Mouse (Mus musculus) gastrocnemius, postnatal 4 days (tissue): ENCODE data around the gene Ezh1. TPM values are rescaled to one million over a fixed set of nuclear protein-coding genes. Genes with fewer than 3 reads are reported as not detected.

Experiments
- DNase-seq, 2 experiments: peaks; one replicate each; pipeline ENCODE4 v3.0.0; 2021 to 2022; ENCODE audit warnings: low spot score in 2 of 2, mixed read lengths in 2 of 2
- total RNA-seq, 2 experiments: library from RNA; stranded (reverse); gene quantifications; 2 replicates each; pipeline ENCODE4 v1.2.3; 2021

Gene Ezh1
- total RNA-seq, 2 experiments from 2014 or later: 19.3 to 24.6 TPM

GRCm38 (mm10) chr11:101216936-101217335, 9.3 kb downstream of the Ezh1 start:
- DNase-seq: no peak

- DNase-seq: no peak
Measured at GRCm38 (mm10) chr11:101211970-101212369, 14.3 kb downstream of the Ezh1 start.

GRCm38 (mm10) chr11:101200986-101201385, 25.3 kb downstream of the Ezh1 start:
- DNase-seq: no peak

- DNase-seq: no peak
Measured at GRCm38 (mm10) chr11:101199555-101199954, 26.7 kb downstream of the Ezh1 start.

- DNase-seq: no peak
Measured at GRCm38 (mm10) chr11:101196175-101196574, 30.1 kb downstream of the Ezh1 start.

DNA sequence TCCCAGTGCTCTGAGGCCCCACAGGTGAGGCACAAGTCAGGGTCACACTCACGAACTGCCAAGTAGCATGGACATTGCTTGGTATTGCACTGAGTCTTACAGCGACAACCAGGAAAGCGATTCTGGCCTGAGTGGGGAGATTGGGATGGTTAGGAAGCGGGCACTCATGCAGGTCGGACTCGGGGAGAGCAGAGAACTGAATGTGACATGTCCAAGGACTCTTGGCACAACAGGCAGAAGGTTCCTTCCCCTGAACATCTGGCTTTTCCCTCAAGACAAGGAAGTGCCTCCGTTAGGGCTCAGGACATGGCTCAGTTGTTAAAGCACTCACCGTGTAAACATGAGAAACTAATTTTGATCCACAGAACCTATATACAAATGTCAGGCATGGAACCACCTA, 30.7 kb downstream of the Ezh1 start:
- no peak for DNase-seq

DNA sequence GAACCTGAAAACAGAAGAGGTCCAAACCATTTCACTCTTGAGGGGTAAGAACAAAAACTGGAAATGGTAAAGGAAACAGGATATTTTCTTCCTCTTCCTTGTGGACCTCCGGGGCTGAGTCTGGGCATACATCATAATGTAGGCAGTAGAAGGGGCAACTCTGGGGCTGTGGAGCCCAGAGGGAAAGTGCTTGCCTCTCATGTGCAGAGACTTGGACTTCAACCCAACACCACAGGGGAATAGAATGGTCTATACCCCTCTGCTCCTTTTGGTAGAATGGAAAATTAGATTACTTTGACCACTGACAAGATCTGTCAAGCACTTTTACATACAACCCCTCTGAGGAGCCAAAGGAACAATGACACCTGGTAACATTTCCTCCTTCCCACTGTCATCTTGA, 31.2 kb downstream of the Ezh1 start:
- DNase-seq: no peak

DNA sequence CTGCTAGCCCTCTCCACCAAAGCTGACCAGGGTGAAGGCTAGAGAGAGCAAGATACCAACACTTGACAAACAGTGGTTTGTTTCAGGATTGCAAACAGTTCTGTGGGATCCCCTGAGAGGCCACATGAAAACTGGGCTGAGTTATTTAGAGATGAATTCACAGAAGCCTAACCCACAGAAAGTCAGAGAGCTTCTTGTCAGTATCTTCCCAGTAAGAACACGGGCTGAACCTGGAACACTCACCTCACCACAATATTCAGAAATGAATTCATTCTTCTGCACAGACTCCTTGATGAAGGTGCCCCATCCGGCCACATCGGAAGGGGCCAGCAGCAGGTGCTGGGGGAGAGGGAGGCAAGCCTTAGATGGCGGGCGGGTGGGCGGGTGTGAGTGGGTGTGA, 31.6 kb downstream of the Ezh1 start:
- DNase-seq: no peak

DNA sequence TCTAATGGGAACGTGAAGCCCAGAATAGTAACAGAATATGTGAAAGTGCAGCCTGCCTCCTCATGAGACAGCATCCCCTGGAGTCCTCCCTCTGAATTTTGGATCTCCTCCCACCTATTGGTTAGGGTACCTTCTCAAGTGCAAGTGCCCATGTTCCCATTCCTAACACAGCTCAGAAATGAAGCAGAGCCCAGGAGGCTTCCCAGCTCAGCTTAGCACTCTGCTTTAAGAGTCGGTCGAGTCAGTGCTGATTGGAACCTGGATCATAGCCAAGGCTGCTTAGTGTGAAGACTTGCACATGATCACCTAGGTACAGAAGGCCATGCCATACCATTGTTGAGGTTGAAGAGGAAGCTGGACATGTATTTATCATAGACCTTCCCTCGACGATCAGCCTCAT, 32.1 kb downstream of the Ezh1 start:
- DNase-seq: no peak

- DNase-seq: no peak
Measured at GRCm38 (mm10) chr11:101193076-101193475, 33.2 kb downstream of the Ezh1 start.

GRCm38 (mm10) chr11:101192646-101193045, 33.6 kb downstream of the Ezh1 start:
- DNase-seq: no peak

GRCm38 (mm10) chr11:101191919-101192470, 34.3 kb downstream of the Ezh1 start:
- no peak for DNase-seq

GRCm38 (mm10) chr11:101190913-101191907, 35.1 kb downstream of the Ezh1 start:
- DNase-seq: no peak

- no peak for DNase-seq
Measured at GRCm38 (mm10) chr11:101190181-101190912, 35.9 kb downstream of the Ezh1 start.

- peak; percentile 49 to 71 for DNase-seq
Measured at GRCm38 (mm10) chr11:101189495-101190180, 36.6 kb downstream of the Ezh1 start.

DNA sequence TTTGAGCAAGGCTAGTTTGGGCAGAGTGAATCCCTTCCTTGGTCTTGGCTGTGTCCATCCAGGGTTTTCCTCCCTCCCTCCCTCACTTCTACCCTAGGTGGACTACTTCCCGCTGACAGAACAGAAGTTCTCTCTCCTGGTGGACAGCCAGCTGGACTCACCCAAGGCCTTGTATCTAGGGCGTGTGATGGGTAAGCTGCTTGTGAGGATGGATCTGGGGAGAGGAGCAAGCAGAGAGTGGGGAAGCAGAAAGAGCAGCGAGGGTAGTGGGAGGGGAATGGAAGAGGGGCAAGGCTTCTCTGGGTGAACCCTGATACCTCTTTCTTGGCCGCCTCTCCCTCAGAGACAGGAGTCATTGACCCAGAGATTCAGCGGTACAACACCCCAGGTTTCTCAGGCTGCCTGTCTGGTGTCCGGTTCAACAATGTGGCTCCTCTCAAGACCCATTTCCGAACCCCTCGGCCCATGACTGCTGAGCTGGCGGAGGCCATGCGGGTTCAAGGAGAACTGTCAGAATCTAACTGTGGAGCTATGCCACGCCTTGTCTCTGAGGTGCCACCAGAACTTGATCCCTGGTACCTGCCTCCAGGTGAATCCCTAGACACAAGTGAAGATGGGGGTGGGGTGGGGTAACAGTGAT, 38.0 kb downstream of the Ezh1 start:
- DNase-seq: no peak

DNA sequence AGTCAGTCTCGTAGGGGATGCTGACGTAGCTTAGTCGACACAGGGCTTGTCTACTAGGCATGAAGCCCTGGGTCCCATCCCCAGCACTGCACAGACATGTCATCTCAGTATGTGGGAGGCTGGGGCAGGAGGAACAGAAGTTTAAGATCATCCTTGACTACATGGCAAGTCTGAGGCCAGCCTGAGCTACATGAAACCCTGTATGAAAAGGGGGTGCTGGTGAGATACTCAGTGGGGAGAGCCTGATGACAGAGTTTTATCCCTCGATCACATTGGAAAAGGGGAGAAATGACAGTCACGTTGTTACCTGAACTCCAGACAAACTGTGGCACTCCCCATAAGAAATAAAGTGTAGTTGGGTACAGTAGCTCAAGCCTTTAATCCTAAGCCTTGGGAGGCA, 38.7 kb downstream of the Ezh1 start:
- DNase-seq: no peak

DNA sequence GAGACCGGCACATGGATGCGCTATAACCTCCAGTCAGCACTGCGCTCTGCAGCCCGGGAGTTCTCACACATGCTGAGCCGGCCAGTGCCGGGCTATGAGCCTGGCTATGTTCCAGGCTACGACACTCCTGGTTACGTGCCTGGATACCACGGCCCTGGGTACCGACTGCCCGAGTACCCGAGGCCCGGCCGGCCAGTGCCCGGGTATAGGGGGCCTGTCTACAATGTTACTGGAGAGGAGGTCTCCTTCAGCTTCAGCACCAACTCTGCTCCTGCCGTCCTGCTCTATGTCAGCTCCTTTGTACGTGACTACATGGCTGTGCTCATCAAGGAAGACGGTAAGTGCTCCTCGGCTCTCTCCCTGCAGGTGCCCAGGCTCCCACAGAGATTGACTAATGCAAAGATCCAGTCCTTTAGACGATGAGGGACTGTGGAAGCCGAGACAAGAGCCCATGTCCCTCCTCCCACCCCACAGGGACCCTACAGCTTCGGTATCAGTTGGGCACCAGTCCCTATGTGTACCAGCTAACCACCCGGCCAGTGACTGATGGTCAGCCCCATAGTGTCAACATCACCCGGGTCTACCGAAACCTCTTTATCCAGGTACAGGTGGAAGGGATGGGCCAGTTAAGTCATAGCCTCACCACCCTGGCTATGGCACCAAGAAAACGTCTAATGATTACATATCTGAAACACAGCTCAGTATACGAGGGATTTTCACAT, 39.6 kb downstream of the Ezh1 start:
- DNase-seq: no peak

- no peak for DNase-seq
Measured at GRCm38 (mm10) chr11:101185441-101185840, 40.8 kb downstream of the Ezh1 start.

DNA sequence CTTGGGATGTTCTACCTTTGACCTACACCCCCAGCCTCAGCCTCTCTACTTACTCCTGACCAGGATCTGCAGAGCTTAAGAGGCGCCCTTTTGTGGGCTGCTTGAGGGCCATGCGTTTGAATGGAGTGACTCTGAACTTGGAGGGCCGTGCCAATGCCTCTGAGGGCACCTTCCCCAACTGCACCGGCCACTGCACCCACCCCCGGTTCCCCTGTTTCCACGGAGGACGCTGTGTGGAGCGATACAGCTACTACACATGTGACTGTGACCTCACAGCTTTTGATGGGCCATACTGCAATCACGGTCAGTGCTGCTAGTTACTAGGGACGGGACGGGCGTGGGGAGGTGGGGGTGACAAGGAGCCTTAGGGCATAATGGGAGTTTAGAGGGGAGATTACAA, 41.3 kb downstream of the Ezh1 start:
- DNase-seq: no peak
